Mouse (Mus musculus) limb, embryonic 11.5 days (tissue): ENCODE measurements around the gene Vpreb1. TPM values are rescaled to one million over a fixed set of nuclear protein-coding genes. Genes with fewer than 3 reads are reported as not detected.

Experiments used
- ATAC-seq: fragments of 200-750 bp; cut with Nextera tagmentation; 2 replicates; pipeline ENCODE4 v1.8.0; 2017; ENCODE audit warnings: low read depth; ENCODE audit not compliant: insufficient number of reproducible peaks, low FRiP score, low TSS enrichment
- DNase-seq: peaks from one replicate; pipeline ENCODE4 v3.0.0-alpha.2; 2015; ENCODE audit warnings: low spot score
- H3K27ac ChIP-seq: fragments of 300-500 bp; sonication (generic); replicated peaks from 2 replicates; pipeline ENCODE4 v1.5.1; 2014; ENCODE audit warnings: low read depth, mild to moderate bottlenecking, low read length
- H3K27me3 ChIP-seq: fragments of 300-500 bp; sonication (generic); 2 replicates; pipeline ENCODE4 v1.6.1; 2014; ENCODE audit warnings: mild to moderate bottlenecking, low read length, mixed read lengths; ENCODE audit not compliant: control insufficient read depth, insufficient read depth
- H3K36me3 ChIP-seq: fragments of 300-500 bp; sonication (generic); 2 replicates; pipeline ENCODE4 v1.6.1; 2014; ENCODE audit warnings: mild to moderate bottlenecking, low read length, moderate library complexity, mixed read lengths; ENCODE audit not compliant: control insufficient read depth, insufficient read depth
- H3K4me1 ChIP-seq: fragments of 300-500 bp; sonication (generic); 2 replicates; pipeline ENCODE4 v1.6.1; 2014; ENCODE audit warnings: low read length, mixed read lengths; ENCODE audit not compliant: control insufficient read depth, insufficient read depth
- H3K4me2 ChIP-seq: fragments of 300-500 bp; sonication (generic); 2 replicates; pipeline ENCODE4 v1.6.1; 2014; ENCODE audit warnings: low read depth, mild to moderate bottlenecking, moderate library complexity; ENCODE audit not compliant: severe bottlenecking
- H3K4me3 ChIP-seq: fragments of 300-500 bp; sonication (generic); 2 replicates; pipeline ENCODE4 v1.5.1; 2014; ENCODE audit warnings: low read depth, low read length
- H3K9ac ChIP-seq: fragments of 300-500 bp; sonication (generic); 2 replicates; pipeline ENCODE4 v1.6.1; 2014; ENCODE audit warnings: mild to moderate bottlenecking, low read length
- H3K9me3 ChIP-seq: fragments of 300-500 bp; sonication (generic); 2 replicates; pipeline ENCODE4 v1.6.1; 2016; ENCODE audit warnings: low read length; ENCODE audit not compliant: control insufficient read depth
- WGBS: fragments of 180-500 bp; shearing (Covaris S2); extraction: QIAGEN DNeasy Blood & Tissue Kit; methylation state at CpG from one replicate; pipeline ENCODE4 v1.1.7; 2014; 5-methylcytosine and 5-hydroxymethylcytosine counted together
- polyA plus RNA-seq: library from polyadenylated mRNA; unstranded; fragments of >200 nt; fragmentation: Nextera tagmentation; extraction: Ambion mirVana; gene quantifications from 2 replicates; pipeline ENCODE4 v1.2.1, GENCODE M21; 2014

Vpreb1 gene
- polyA plus RNA-seq, 1 experiment from 2014 or later = 3.8 TPM

- Histone ChIP-seq H3K27ac (no peak overlapping the region), H3K4me2 (no peak overlapping the region), H3K27me3 (no peaks in the 10 kb centered on the region), H3K4me1 (no peaks in the 10 kb centered on the region), H3K9ac (no peak overlapping the region), H3K4me3 (no peak overlapping the region), H3K9me3 (no peaks in the 10 kb centered on the region), H3K36me3 (no peaks in the 10 kb centered on the region)
- no peak for DNase-seq
- WGBS = 84% methylated on average over 3 of the region's 3 CpGs
- no peak for ATAC-seq
Measured at GRCm38 (mm10) chr16:16829671-16830070, 41.0 kb downstream of the Vpreb1 start.

DNA sequence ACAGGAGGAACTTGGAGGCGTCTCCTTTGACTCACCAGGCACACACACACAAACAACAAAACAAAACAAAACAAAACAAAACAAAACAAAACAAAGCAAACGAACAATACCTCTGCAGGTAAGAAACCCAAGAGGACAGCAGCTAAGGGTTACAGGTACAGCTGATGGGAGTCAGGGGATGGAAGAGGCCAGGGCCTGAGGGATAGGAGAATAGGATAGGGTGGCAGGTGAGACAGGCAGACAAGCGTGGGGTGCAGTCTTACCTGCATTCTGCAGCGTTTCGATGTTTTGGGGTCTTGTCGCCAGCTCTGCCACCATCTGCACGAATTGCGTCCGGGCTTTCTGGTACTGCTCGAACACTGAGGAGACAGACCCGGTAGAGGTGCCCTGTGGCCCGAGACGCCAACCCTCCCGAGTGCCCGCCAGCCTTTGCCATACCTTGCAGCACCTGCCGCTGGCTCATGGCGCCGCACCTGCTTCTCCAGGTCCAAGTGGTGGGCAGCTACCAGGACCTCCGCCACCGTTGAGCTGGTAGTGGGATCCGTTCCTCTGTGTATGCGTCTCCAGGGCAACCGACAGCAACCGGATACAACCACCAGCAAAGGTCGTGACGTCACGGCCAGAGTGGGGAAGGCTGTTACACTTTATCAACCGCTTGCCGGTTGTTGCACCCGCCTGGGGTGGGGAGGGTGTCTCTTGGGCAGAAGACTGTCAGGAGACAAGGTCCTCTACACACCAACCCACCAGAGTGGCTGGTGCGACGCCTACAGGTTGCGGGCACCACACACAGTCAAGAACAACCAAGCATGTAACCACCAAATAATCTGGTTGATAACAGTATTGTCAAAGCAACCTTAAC, 41.7 kb downstream of the Vpreb1 start, which contains the start of gene Spag6l:
Gene Spag6l, minus strand, starts transcription at position 700 of the 859 bp plus-strand sequence.
- Histone ChIP-seq H3K9ac (peak within 1 kb of the TSS; percentile 22; the same call in 1 of the 2 replicates), H3K4me1 (no peaks in the 10 kb centered on the region), H3K4me3 (peak within 1 kb of the TSS; percentile 29), H3K27me3 (no peaks in the 10 kb centered on the region), H3K4me2 (peak within 1 kb of the TSS; percentile 78), H3K36me3 (no peaks in the 10 kb centered on the region), H3K27ac (no peak within 1 kb of the TSS), H3K9me3 (no peaks in the 10 kb centered on the region)
- DNase-seq (peak; percentile 77), ATAC-seq (peak; percentile 87; the same call in 1 of the 2 replicates)
- WGBS = 6% methylated on average over 33 of the region's 33 CpGs

- H3K4me2 ChIP-seq = no peak overlapping the region
- ATAC-seq (no peak), DNase-seq (no peak)
- H3K4me1 ChIP-seq = no peaks in the 10 kb centered on the region
- no peaks in the 10 kb centered on the region for H3K9me3 ChIP-seq
- H3K27me3 ChIP-seq = no peaks in the 10 kb centered on the region
- 96% methylated on average over 2 of the region's 2 CpGs for WGBS
- no peak overlapping the region for H3K9ac ChIP-seq
- H3K36me3 ChIP-seq = no peaks in the 10 kb centered on the region
- H3K4me3 ChIP-seq = no peak overlapping the region
- no peak overlapping the region for H3K27ac ChIP-seq
Measured at GRCm38 (mm10) chr16:16826223-16826622, 44.4 kb downstream of the Vpreb1 start.

DNA sequence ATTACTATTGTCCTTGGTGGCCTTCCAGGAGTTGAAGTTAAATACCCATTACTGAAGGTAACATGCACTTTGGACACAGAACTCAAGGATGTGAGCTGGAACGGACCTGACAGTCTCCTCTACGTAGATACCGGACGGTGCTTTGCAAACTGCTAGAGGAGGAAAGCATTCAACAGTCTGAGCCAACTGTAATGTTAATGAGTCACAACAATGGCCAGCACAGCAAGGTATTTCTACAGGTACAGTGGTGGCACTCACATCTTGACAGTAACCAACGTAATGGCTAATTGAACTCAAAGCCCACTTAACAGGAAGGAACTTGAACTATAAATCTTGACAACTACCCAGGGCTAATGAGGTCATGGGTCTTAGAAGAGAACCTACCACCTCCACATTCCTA, 45.2 kb downstream of the Vpreb1 start:
- no peak overlapping the region for H3K9ac ChIP-seq
- no peak overlapping the region for H3K4me2 ChIP-seq
- no peaks in the 10 kb centered on the region for H3K4me1 ChIP-seq
- H3K36me3 ChIP-seq = no peaks in the 10 kb centered on the region
- DNase-seq (no peak), ATAC-seq (no peak)
- H3K27ac ChIP-seq = no peak overlapping the region
- H3K27me3 ChIP-seq = no peaks in the 10 kb centered on the region
- no peak overlapping the region for H3K4me3 ChIP-seq
- no peaks in the 10 kb centered on the region for H3K9me3 ChIP-seq
- 47% methylated on average over 5 of the region's 5 CpGs for WGBS

Other genes with a start within 250 kb of the Vpreb1 start
- gene Olfr19, start 194.4 kb downstream of the Vpreb1 start, polyA plus RNA-seq = not detected in 2 replicates
- 0.20 TPM in 1 of 2 replicates, not detected in the other for gene Spag6l, start 41.4 kb downstream of the Vpreb1 start, polyA plus RNA-seq
- gene Igll1, start 6.9 kb downstream of the Vpreb1 start, polyA plus RNA-seq = not detected in 2 replicates
- 72.3 and 77.3 TPM in 2 replicates for gene Top3b, start 107 bp downstream of the Vpreb1 start, polyA plus RNA-seq
- 26.5 and 31.0 TPM in 2 replicates for gene Ppm1f, start 25.6 kb upstream of the Vpreb1 start, polyA plus RNA-seq
- gene Mapk1, start 112.5 kb upstream of the Vpreb1 start, polyA plus RNA-seq = 171 and 172 TPM in 2 replicates
- gene Ypel1, start 198.9 kb upstream of the Vpreb1 start, polyA plus RNA-seq = 99.5 and 109 TPM in 2 replicates
- 146 and 150 TPM in 2 replicates for gene Ppil2, start 240.4 kb upstream of the Vpreb1 start, polyA plus RNA-seq